In the genomic region with DNA sequence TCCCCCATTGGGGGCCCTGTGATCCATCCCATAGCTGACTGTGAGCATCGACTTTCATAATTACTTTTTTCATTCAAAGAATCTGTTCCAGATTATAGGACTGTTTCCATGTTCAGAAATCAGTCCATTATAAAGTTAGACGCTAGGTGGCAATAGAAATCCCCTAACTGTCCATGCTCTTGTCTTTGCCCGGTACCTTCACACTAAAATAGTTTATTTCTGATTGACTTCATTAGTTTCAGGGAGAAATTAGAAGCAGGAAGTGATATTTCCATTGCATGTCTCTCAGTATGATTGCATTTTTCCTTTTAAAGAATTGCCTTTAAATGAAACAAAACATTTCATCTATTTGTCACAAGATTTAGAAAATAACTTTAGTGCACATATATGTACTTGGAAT, we compare ENCODE assay signal across 10 mouse cellular contexts.
A peak's percentile ranks its signal among the peaks of the same experiment; 100 is the strongest.
DNase-seq lines count a peak whose midpoint lies in the region; ATAC-seq lines count a peak whose summit lies in the region.
"Had no signal": no experiment of that assay in that cellular context is flagged by ENCODE, and none has a peak within 500 bp of the region (broad histone marks: within the 10 kb centered on the region; RNA-seq: fewer than 3 reads in every experiment).

No protein-coding gene starts in this region.

- H3K9me3 ChIP-seq in forebrain, embryonic 11.5 days (ENCODE audit: control insufficient read depth, low read length): no peaks in the 10 kb centered on the region
- no peaks in the 10 kb centered on the region for H3K9me3 ChIP-seq in forebrain, embryonic 15.5 days
- no peaks in the 10 kb centered on the region for H3K9me3 ChIP-seq in kidney, embryonic 16.5 days (ENCODE audit: low read length)
- H3K9me3 ChIP-seq: liver, embryonic 15.5 days had no signal

- H3K27ac ChIP-seq in forebrain, embryonic 11.5 days (ENCODE audit: low read depth, low read length): no peak overlapping the region
- no peak overlapping the region for H3K27ac ChIP-seq in forebrain, embryonic 15.5 days (replicated peaks)
- H3K27ac ChIP-seq in kidney, embryonic 16.5 days (ENCODE audit: low read length): no peak overlapping the region
- H3K27ac ChIP-seq: liver, embryonic 15.5 days had no signal

- WGBS in forebrain, embryonic 11.5 days: 30% methylated on average over 3 of the region's 3 CpGs
- WGBS in forebrain, embryonic 15.5 days: 19% methylated on average over 3 of the region's 3 CpGs
- WGBS in kidney, embryonic 16.5 days: 16% methylated on average over 3 of the region's 3 CpGs

- no peaks in the 10 kb centered on the region for H3K27me3 ChIP-seq in forebrain, embryonic 11.5 days (ENCODE audit: control insufficient read depth, insufficient read depth, low read length)
- H3K27me3 ChIP-seq in forebrain, embryonic 15.5 days: no peaks in the 10 kb centered on the region
- H3K27me3 ChIP-seq in kidney, embryonic 16.5 days (ENCODE audit: insufficient read depth, low read length): no peaks in the 10 kb centered on the region
- H3K27me3 ChIP-seq: liver, embryonic 15.5 days had no signal

- no peak overlapping the region for H3K4me2 ChIP-seq in forebrain, embryonic 11.5 days (ENCODE audit: low read depth, low read length, severe bottlenecking)
- H3K4me2 ChIP-seq in forebrain, embryonic 15.5 days (replicated peaks): no peak overlapping the region
- no peak overlapping the region for H3K4me2 ChIP-seq in kidney, embryonic 16.5 days (replicated peaks; ENCODE audit: low read depth, low read length)
- H3K4me2 ChIP-seq: liver, embryonic 15.5 days had no signal

- no peaks in the 10 kb centered on the region for H3K4me1 ChIP-seq in forebrain, embryonic 11.5 days (replicated peaks; ENCODE audit: control insufficient read depth, insufficient read depth, low read length)
- no peaks in the 10 kb centered on the region for H3K4me1 ChIP-seq in forebrain, embryonic 15.5 days
- H3K4me1 ChIP-seq in kidney, embryonic 16.5 days (ENCODE audit: insufficient read depth, low read length): 0 out of 2 replicates have a peak, but pooled peaks cover 3% of the 10 kb centered on the region
- H3K4me1 ChIP-seq: liver, embryonic 15.5 days had no signal

- no peak for DNase-seq in forebrain, embryonic 11.5 days (ENCODE audit: low spot score)
- DNase-seq in layer of hippocampus, adult 9-10 months (ENCODE audit: low spot score): peak; percentile 10
- DNase-seq in layer of hippocampus, adult 9-11 months: no peak
- DNase-seq in MN1 (ENCODE audit: low spot score): peak; percentile 78
- DNase-seq in induced T-regulatory cell, adult 2 months (ENCODE audit: low read depth): peak; percentile 2
- DNase-seq in adrenal gland, postnatal 10 days: no peak
- DNase-seq: cerebellum, adult 8-10 months had no signal

- no peak overlapping the region for H3K4me3 ChIP-seq in forebrain, embryonic 11.5 days (ENCODE audit: low read depth, low read length)
- no peak overlapping the region for H3K4me3 ChIP-seq in forebrain, embryonic 15.5 days
- H3K4me3 ChIP-seq in kidney, embryonic 16.5 days (ENCODE audit: low read length): no peak overlapping the region
- H3K4me3 ChIP-seq: liver, embryonic 15.5 days had no signal

- ATAC-seq in forebrain, embryonic 11.5 days (replicated peaks; ENCODE audit: low FRiP score): 0 out of 2 replicates have a peak, but pooled peaks have one; percentile 60
- no peak for ATAC-seq in forebrain, embryonic 15.5 days (replicated peaks)
- no peak for ATAC-seq in kidney, embryonic 16.5 days (ENCODE audit: low FRiP score, low TSS enrichment)

- H3K9ac ChIP-seq in forebrain, embryonic 11.5 days (ENCODE audit: low read length): no peak overlapping the region
- no peak overlapping the region for H3K9ac ChIP-seq in forebrain, embryonic 15.5 days (replicated peaks)
- H3K9ac ChIP-seq in kidney, embryonic 16.5 days (replicated peaks; ENCODE audit: low read length): no peak overlapping the region
- H3K9ac ChIP-seq: liver, embryonic 15.5 days had no signal

- H3K36me3 ChIP-seq in forebrain, embryonic 11.5 days (ENCODE audit: control insufficient read depth, insufficient read depth, low read length): no peaks in the 10 kb centered on the region
- no peaks in the 10 kb centered on the region for H3K36me3 ChIP-seq in forebrain, embryonic 15.5 days
- no peaks in the 10 kb centered on the region for H3K36me3 ChIP-seq in kidney, embryonic 16.5 days (ENCODE audit: insufficient read depth, low read length)
- H3K36me3 ChIP-seq: liver, embryonic 15.5 days had no signal

Comparison
In these comparisons a context has a peak if more than half of its experiments do, and no peak if none do; other contexts are left out.
1. DNase-seq: peak in layer of hippocampus, adult 9-10 months (single experiment), MN1 (single experiment) and induced T-regulatory cell, adult 2 months (single experiment); none in forebrain, embryonic 11.5 days (single experiment), layer of hippocampus, adult 9-11 months (single experiment) and adrenal gland, postnatal 10 days (single experiment).